Mouse (Mus musculus): ENCODE data around the gene Mark2.
"Not testable (repeated sequence)": the region's sequence is repeated elsewhere in the genome, so short reads cannot be mapped to it uniquely, and the experiment has no call there.

The Mark2 gene

DNA sequence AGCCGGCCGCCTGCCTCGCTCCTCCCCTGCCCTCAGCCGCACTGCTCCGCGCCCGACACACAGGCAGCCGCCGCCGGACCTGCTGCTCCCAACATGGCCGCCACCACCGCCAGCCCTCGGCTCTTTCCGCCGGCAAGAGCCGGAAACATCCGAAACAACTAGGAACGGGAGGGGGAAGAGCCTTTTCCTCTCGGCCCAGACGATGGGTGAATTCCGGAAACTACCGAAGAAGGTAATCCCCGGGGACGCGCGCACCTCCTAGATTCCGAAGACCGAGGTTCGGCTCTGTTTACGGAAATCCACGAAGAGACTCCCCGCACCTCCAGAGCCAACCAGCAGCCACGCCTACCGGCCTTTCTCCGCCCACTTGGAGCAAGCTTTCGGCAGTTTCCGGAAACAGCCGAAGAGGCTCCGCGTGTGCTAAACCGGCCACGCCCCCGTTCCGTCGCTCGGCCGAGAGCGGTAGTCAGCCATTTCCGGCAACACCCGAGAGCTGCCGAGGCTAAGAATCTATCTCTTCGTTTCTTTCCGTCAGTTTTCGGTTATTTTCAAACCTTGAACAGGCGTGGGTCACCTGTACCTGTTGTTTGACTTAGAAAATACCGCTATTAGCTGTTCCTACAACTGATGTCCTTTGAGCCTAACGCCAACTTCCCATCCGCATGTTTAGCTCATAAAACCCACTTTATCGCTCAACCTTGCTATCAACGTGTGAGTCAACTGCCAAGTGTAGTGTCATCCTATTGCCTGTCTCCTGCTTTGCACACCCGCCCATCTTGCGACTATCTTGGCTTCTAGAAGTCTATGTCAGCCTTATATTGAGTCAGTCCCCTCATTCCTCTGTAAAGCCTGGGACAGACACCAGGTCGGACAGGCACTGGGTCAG is at the start of gene Mark2:
Gene Mark2 (minus strand): TSS at position 349 of the 886 bp plus-strand sequence.
- DNase-seq (ENCODE audit: low spot score) = peak; percentile 95

GRCm38 (mm10) chr19:7388488-7388887 is 46.8 kb upstream of the Mark2 start:
- no peak for DNase-seq (ENCODE audit: low spot score)

GRCm38 (mm10) chr19:7386042-7386441 is 44.4 kb upstream of the Mark2 start:
- no peak for DNase-seq (ENCODE audit: low spot score)

DNA sequence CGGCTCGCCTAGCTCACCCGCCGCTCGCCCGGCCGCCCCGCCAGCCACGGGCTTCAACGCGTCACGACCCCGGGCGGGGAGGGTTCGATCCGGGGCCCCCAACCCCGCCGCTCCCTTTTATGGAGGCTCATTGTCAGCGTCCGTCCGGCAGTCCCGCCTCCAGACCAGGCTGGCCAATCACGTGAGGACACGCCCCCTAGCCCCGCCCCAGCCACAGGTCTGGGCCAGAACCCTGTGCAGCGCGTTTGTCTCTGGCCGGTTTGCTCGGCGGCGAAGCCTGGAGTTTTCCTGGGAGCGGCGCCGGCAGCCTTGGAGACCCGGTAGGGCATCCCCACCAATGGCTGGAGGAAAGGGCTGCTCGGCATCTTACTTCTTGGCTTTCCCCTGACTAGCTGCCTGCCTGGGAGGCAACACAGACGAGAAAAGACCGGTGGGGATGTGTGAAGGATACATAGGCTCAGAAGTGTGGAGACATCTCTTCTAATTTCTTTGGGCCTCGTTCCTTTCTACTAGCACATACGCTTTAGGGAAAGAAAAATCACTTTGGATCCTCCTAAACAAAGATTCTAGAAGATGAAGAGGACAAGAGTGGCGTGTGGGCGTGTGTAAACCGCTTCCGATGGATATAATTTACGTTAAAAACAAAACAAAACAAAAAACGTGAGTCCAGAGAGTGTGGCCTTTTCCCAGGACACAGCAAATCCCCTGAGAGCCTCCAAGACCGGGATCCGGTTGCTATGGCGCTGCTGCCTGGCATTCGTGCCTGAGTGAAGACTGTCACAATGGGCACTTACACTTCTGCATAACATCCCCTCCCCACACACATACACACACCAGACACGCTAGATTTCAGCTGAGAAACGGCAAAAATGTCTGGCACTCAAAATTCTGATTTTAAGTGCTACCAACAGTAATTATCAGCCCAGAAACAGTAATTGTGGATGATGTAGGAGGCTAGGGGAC is 41.5 kb upstream of the Mark2 start, which contains the start of gene Spindoc:
Gene Spindoc (minus strand): TSS at position 92 of the 963 bp plus-strand sequence.
- peak; percentile 97 for DNase-seq (ENCODE audit: low spot score)

DNA sequence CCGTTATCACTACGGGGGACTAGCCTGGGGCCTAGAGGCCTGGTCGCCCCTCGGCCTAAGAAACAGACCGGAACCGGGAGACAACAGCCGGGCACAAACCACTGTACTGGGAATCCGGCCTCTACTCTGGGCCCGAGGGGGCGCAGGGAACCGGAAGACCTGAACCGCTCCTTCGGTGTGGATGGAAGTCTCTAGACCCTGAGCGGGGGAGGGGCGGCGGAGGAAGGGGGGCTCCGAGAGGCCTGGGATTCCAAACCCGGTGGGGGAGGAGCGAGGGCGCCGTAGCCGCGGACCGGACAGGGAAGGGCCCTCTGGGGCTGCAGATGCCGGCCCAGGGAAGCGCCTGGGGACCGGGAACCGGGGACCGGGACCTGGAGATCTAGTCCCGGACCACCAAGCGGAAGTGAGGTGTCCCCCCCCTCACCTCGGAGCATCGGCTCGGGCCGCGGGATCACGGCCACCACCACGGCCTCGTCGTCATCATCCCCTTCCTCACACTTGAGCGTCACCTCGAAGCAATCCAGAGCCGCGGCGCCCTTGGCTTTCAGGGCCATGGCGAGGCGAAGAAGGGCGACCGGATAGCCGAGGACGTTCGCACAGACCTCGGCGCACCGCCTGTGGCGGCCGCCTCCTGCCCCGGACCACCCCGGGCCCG is 40.7 kb upstream of the Mark2 start:
- DNase-seq (ENCODE audit: low spot score) = peak; percentile 26

DNA sequence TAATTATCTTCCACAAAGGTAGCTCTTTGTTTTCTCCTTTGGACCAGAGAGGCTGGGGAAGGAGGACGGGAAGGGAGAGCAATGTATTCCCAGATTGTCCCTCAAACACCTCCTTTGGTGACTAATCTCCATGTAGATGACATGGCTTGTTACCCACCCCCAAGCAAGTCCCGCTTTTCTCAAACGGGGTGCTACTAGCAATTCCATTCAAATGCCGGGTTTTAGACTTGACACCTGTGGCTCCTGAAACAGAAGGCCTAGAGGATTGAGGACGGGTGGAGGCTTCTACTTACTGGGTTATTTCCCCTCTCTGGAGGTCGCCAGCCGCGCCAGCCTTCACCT is 40.2 kb upstream of the Mark2 start:
- no peak for DNase-seq (ENCODE audit: low spot score)

- no peak for DNase-seq (ENCODE audit: low spot score)
Measured at GRCm38 (mm10) chr19:7377639-7378038, 36.0 kb upstream of the Mark2 start.

DNA sequence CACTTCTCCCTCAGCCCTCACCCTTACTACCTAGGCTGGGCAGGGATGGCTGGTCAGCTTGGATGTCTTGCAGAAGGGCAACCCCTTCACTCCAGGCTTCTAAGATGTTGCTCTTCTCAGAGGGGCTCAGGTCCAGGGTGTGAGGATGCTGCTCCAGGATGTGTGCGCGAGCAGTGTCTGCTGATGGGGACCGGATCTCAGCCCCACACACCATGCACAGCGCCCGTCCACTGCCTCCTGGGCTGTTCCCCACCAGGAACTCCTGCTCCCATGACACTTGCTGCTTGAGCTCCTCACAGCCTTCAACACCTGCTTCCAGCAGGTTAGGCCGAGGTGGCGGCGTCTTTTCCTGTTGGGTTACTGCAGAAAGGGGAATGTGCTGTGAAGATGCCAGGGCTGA is 32.8 kb upstream of the Mark2 start:
- DNase-seq (ENCODE audit: low spot score) = no peak

DNA sequence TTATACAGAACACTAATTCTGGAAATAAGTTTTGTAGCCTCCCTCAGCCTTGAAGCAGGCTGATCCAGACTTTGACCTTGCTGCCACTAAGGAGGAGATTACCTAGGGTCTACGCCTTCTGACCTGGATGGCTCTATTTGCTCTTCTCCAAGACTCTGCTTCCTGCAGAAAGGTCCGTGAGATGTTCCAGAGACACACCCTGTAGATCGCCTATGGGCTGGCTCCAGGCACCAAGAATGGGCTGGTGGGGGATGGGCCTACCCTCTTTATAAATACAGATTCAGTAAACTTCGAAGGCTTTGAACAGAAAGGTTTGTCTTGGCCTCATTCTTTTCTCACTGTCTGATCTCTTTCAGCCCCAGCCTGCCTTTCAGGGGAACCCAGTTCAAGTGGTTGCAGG is 27.8 kb upstream of the Mark2 start:
- not testable (repeated sequence) for DNase-seq (ENCODE audit: low spot score)

- DNase-seq (ENCODE audit: low spot score) = no peak
Measured at GRCm38 (mm10) chr19:7353636-7354035, 12.0 kb upstream of the Mark2 start.

DNA sequence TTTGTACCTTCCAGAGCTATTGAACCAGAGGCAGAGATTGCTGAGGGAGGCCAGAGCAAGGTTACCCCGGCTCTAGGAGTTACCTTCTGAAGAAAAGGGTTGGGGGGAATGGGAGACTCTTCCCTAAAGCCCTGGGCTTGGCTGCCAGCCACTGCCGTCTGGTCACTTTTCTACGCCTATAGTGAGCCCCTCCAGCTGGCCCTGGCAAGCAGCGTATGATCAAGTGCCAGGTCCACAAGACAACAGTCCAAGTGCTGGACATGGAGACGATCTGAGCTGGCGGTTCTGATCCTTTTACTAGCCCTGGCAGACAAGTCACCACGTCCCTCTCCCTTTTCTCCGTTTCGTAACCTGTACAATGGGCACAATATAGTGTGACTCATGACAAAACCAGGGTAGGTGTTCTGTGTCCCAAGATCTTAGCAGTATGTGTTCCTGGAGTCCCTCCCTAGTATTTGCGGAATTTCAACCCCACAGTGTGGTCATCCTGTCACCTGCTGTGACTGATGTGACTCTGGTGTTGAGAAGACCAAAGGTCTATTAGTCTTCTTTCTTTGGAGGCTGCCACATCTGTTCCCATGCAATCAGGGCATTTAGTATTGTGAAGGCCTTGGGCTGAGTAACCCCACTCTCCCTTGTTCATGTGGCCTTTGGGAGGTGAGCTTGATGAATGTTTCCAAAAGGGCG is 11.3 kb upstream of the Mark2 start:
- no peak for DNase-seq (ENCODE audit: low spot score)

GRCm38 (mm10) chr19:7349993-7350392 is 8.3 kb upstream of the Mark2 start:
- no peak for DNase-seq (ENCODE audit: low spot score)

DNA sequence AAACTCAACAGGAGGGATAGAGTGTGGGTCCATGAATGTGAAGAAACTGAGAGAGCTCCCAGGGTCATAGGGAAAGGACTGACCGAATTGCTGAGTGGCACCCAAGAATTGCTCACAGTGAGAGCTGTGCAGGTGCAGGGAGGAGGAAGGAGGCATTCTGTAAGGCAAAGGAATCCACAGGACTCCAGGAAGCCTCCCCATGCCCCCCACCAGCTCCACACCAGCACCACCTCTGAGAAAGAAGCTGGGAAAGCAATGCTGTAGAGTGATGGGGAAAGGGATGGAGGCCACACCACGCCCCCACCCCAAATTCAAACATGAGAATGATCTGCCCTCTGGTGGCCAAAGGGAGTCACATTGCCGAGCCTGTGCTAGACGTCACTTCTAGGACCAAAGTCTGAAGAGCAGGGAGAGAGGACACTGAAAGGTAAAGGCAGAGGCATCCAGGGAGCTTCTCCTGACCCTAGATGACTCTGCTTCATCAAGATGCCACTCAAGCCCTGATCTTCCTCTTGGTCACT is 3.6 kb upstream of the Mark2 start:
- no peak for DNase-seq (ENCODE audit: low spot score)

GRCm38 (mm10) chr19:7342646-7343045 is 986 bp upstream of the Mark2 start:
- no peak for DNase-seq (ENCODE audit: low spot score)

DNA sequence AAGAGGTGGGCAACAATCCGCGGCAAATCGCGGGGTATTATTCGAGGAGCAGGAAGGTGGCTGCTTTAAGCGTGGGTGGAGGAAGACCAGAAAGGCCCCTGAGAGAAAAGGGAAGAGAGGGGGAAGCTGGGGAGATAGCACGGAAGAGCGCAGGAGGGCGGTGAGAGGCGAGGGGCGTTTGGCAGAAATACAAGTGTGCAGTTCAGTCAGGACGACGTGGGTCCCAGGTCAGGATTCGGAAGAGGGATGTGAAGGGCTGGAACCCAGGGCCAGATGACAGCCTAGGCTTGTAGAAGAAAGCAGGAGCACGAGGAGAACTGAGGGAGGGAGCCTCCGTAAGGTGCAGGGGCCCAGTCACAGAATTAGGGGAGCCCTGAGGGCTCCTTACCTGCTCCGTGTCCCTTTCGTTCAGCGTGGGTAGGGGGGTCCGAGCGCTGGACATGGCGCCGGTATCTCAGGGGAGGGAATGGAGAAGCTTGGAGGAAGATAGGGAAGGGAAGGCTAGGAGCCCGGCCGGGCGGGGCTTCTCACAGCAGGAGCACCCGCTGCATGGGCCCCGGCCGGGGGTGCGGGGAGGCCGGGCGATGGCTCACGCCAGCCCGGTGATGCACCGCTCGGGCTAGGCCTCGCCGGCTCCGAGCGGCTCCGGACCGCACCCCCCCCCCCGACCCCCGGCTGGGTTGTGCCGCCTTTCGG is 732 bp downstream of the Mark2 start:
- DNase-seq (ENCODE audit: low spot score) = no peak

DNA sequence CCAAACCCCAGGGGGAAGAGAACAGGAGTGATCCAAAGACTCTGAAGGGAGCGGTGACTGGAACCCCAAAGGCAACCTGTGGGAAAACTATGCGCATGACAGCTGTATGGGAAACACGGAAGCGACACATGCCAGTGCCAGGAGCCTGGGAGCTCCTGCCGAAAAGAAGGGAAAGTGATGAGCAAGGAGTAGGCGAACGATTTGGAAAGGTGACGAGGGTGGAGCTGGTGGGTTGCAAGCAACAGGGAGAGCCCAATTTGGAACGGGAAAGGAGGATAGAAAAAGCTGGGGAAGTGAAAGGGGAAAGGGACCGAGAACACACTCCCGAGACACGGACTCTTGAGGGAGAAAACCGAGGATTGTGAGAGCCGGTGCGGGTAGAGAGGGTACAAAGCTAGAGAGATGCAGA is 1.3 kb downstream of the Mark2 start:
- no peak for DNase-seq (ENCODE audit: low spot score)

DNA sequence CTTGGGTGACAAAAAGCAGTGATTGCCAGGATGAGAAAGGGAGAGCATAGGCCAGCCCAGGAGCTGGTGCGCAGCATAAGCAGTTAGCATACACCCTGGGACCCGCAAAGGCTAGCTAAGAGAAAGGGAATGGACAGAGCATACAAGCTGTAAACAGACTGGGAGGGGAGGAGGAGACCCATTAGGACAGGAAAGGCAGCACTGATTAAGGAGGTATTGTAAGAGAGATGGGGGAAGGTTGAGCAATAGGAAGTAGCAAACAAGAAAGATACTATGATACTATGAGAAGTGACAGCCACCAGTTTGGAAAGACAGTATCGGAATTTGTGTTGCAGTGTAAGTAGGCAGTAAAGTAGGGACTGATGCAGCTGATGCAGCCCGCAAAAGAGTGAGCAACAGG is 1.8 kb downstream of the Mark2 start:
- DNase-seq (ENCODE audit: low spot score) = no peak

- DNase-seq (ENCODE audit: low spot score) = no peak
Measured at GRCm38 (mm10) chr19:7339026-7339425, 2.6 kb downstream of the Mark2 start.

DNA sequence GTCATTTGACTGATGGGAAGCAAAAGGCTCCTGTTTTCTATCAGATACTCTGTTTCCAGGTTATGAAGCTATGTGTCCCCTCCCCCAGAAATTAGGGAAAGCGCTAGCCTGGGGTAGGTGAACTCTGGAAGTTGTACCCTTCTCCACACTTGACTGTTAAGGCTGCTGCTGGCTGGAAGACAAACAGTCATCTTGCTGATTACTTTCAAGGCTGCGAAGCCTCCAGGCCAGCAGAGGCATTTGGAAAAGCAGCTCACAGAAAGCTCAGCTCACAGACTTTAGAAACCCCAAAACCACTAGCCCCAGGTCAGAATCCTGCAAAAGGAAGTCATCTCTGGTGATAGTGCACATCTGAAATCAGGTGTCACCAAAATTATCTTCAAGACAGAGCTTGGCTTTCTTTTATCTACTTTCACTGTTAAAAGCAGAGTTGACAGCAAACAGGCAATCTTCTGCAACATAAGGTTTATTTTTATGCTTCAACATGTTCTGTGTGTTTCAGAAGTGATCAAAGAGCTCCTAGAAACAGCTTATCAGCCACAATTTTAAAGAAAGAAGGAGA is 3.8 kb downstream of the Mark2 start:
- no peak for DNase-seq (ENCODE audit: low spot score)

- DNase-seq (ENCODE audit: low spot score) = no peak
Measured at GRCm38 (mm10) chr19:7335656-7336055, 6.0 kb downstream of the Mark2 start.

DNA sequence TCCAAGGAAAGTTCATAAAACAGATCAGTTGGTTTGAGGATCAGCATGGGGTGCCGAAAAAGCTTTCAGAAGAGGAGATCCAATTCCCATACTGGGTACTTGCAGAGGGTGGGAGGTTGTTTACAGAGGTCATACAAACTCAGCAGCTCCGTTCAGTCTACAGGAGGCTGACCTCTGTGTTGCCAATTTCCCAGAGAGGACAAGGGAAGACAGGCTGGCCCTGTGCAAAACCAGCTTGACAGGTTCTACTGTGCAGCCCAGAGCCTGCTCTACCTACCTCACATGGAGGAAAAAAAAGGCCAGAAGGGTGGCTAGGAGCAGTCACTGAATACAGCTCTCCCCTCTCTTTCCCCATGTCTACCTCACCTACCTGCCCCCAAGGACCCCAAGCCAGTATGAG is 7.6 kb downstream of the Mark2 start:
- DNase-seq (ENCODE audit: low spot score) = no peak
